Mouse (Mus musculus) kidney, postnatal 0 days (tissue): ENCODE measurements around the gene Ccnf. TPM values are rescaled to one million over a fixed set of nuclear protein-coding genes. Genes with fewer than 3 reads are reported as not detected.
A peak's percentile ranks its signal among the peaks of the same experiment; 100 is the strongest.

ENCODE experiments used
- ATAC-seq: fragments of 200-750 bp; cut with Nextera tagmentation; replicated peaks from 2 replicates; pipeline ENCODE4 v1.8.0; 2017; ENCODE audit warnings: low read depth, moderate number of reproducible peaks, moderate TSS enrichment, moderate library complexity; ENCODE audit not compliant: low FRiP score
- DNase-seq: peaks from one replicate; pipeline ENCODE4 v3.0.0-alpha.2; 2016; ENCODE audit warnings: low spot score
- H3K27ac ChIP-seq: fragments of 300-500 bp; sonication (generic); 2 replicates; pipeline ENCODE4 v1.5.1; 2014; ENCODE audit warnings: mild to moderate bottlenecking
- H3K27me3 ChIP-seq: fragments of 300-500 bp; sonication (generic); 2 replicates; pipeline ENCODE4 v1.6.1; 2014; ENCODE audit warnings: low read length, mixed read lengths; ENCODE audit not compliant: insufficient read depth
- H3K36me3 ChIP-seq: fragments of 300-500 bp; sonication (generic); 2 replicates; pipeline ENCODE4 v1.6.1; 2014; ENCODE audit warnings: low read length, mixed read lengths; ENCODE audit not compliant: insufficient read depth
- H3K4me1 ChIP-seq: fragments of 300-500 bp; sonication (generic); replicated peaks from 2 replicates; pipeline ENCODE4 v1.6.1; 2014; ENCODE audit warnings: antibody characterized with exemption, low read length, mixed read lengths; ENCODE audit not compliant: insufficient read depth
- H3K4me2 ChIP-seq: fragments of 300-500 bp; sonication (generic); 2 replicates; pipeline ENCODE4 v1.6.1; 2014; ENCODE audit warnings: mild to moderate bottlenecking, low read length, moderate library complexity, mixed read lengths
- H3K4me3 ChIP-seq: fragments of 300-500 bp; sonication (generic); replicated peaks from 2 replicates; pipeline ENCODE4 v1.5.1; 2014; ENCODE audit warnings: low read depth, low read length
- H3K9ac ChIP-seq: fragments of 300-500 bp; sonication (generic); 2 replicates; pipeline ENCODE4 v1.6.1; 2014; ENCODE audit warnings: low read depth, low read length
- H3K9me3 ChIP-seq: fragments of 300-500 bp; sonication (generic); replicated peaks from 2 replicates; pipeline ENCODE4 v1.6.1; 2016; ENCODE audit warnings: low read length, inconsistent platforms, mixed read lengths
- CTCF ChIP-seq: IDR thresholded peaks from 2 replicates; pipeline ENCODE4 v1.5.1; 2016; ENCODE audit warnings: antibody characterized with exemption, low read depth, mild to moderate bottlenecking, moderate library complexity
- WGBS: fragments of 180-500 bp; shearing (Covaris S2); extraction: QIAGEN DNeasy Blood & Tissue Kit; methylation state at CpG from one replicate; pipeline ENCODE4 v1.1.7; 2014; 5-methylcytosine and 5-hydroxymethylcytosine counted together
- polyA plus RNA-seq: library from polyadenylated mRNA; unstranded; fragments of >200 nt; fragmentation: Nextera tagmentation; extraction: Ambion mirVana; gene quantifications from 2 replicates; pipeline ENCODE4 v1.2.1, GENCODE M21; 2015

Gene Ccnf
- polyA plus RNA-seq, 1 experiment from 2014 or later = 18.3 TPM

DNA sequence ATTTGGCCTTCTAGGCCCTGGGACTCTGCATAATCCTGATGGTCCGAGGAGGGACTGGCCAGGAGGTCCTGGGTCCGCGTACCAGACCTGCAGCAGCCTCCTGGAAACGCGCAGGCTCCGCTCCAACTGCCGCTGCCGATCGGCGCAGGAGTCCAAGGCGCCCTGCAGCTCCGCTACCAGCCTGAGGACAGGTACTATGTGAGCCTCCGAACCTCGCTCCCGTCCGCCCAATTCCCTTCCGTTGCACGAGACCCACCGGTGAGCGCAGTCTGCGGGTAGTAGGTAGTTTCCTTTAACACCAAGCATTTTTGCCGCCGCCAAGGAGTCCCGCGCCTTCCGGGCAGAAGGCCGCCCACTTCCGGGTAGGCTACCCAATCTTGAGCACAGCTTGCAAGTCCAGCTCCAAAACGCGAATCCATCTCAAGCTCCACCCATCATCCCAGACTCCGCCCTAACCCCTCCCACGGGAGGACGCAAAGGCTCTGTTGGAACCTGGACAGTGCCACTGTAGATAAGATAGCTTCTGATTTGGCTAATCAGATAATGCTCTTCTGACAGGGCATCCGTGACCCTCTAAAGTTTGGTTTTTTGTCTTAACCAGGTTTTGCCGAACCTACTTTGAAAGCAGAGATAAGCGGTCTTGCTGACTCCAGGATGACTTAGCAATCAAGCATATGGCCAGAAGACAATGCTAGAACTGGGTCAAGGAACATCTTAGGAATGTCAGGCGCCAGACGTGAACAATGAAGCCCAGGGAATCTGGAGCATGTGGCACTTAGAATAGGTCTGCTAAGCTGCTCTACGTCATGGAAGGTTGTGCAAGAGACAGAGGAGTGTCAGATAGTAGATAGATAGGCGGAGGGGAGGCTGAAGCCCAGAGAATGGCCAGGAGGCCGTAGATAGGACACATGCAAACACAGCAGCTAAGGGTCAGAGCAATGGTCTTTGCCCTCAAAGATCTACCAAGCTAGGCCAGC, 30.6 kb downstream of the Ccnf start, which contains the start of gene Tedc2:
Gene Tedc2 (minus strand): TSS at position 417 of the 977 bp plus-strand sequence.
- Histone ChIP-seq H3K9me3 (no peaks in the 10 kb centered on the region), H3K27ac (no peak within 1 kb of the TSS), H3K4me2 (peak within 1 kb of the TSS; percentile 57), H3K4me3 (peak within 1 kb of the TSS; percentile 61), H3K27me3 (no peaks in the 10 kb centered on the region), H3K9ac (peak within 1 kb of the TSS; percentile 66), H3K36me3 (peaks cover 20% of the 10 kb centered on the region), H3K4me1 (0 out of 2 replicates have a peak, but pooled peaks cover 4% of the 10 kb centered on the region)
- ATAC-seq = peak; percentile 88
- no peak for TF ChIP-seq CTCF
- DNase-seq = peak; percentile 97
- WGBS = 5% methylated on average over 41 of the region's 41 CpGs

DNA sequence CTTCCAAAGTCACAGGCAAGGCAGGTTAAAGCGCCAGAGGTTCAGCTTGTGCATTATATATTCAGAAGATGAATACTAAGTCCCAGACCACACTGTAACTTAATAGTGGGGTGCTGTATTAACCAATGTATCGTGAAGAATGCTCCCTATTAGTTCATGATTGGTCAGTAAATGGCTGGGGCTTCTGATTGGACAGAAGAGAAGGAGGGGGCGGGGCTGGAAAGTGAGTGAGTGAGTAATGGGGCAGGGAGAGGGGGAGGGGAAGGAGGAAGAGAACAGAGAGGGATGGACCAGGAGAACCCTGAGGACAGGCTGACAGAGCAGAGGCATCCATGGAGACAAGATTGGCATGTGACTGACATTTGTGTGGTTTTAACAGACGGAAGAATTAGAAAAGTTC, 34.4 kb downstream of the Ccnf start:
- no peak for DNase-seq

DNA sequence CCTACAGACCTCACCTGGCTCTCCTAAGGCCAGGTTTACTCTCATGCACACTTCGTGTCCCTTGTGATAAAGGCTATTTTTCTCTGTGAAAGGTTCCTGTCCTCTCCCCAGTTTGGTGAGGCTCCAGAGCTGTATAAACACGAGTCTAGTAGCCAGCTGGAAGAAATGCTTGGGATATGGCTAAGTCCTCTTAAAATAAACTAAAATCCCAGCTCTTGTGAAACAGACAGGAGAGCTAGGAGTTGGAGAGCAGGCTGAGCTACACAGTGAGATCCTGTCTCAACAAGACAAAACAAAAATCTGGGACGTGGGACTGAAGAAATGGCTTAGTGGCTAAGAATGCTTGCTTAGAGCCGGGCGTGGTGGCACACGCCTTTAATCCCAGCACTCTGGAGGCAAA, 38.1 kb downstream of the Ccnf start:
- no peak for TF ChIP-seq CTCF
- Histone ChIP-seq H3K4me3 (no peak overlapping the region), H3K4me1 (peaks cover 18% of the 10 kb centered on the region), H3K4me2 (no peak overlapping the region), H3K9ac (no peak overlapping the region), H3K36me3 (0 out of 2 replicates have a peak, but pooled peaks cover 7% of the 10 kb centered on the region), H3K27ac (no peak overlapping the region), H3K9me3 (no peaks in the 10 kb centered on the region), H3K27me3 (0 out of 2 replicates have a peak, but pooled peaks cover 3% of the 10 kb centered on the region)
- DNase-seq = no peak
- WGBS = 79% methylated on average over 6 of the region's 6 CpGs
- ATAC-seq = no peak

More for the DNA sequence above, 34.4 kb downstream of the Ccnf start:
- no peak for ATAC-seq
- Histone ChIP-seq H3K36me3 (0 out of 2 replicates have a peak, but pooled peaks cover 7% of the 10 kb centered on the region), H3K4me1 (peaks cover 8% of the 10 kb centered on the region; the same call in 1 of the 2 replicates), H3K9ac (no peak overlapping the region), H3K4me3 (no peak overlapping the region), H3K27ac (no peak overlapping the region), H3K9me3 (no peaks in the 10 kb centered on the region), H3K4me2 (no peak overlapping the region), H3K27me3 (no peaks in the 10 kb centered on the region)
- 75% methylated on average over 4 of the region's 4 CpGs for WGBS
- TF ChIP-seq CTCF = no peak

DNA sequence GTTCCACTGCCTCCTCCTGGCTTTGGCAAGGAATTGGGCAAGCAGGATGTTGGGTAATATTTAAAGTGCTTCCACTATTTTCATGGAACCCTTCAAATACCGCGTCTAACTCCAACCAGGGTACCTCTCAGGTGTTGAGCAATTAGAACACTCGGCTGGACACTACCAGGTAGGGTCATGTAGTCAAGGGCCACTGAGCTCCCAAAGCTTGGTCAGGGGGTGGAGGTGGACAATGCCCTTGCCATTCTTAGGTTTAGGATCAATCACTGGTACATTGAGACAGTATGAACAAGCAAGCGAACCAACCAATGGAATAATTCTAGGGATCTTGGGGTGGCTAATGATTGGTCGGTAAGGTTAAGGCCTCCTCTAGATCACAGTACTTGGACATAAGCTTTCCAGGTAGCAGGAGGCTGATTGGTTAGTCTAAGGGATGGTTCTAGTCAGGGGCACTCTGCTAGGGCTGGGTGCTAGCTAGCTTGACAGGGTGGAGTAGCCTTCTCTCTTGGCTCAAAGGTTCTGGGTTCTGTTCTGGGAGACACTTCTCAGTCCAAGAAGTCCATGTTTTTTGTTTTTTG, 38.8 kb downstream of the Ccnf start:
- DNase-seq (no peak), ATAC-seq (no peak)
- peaks cover 23% of the 10 kb centered on the region for H3K4me1 ChIP-seq
- H3K4me3 ChIP-seq = peak overlapping the region; percentile 30; the same call in 1 of the 2 replicates
- H3K36me3 ChIP-seq = 0 out of 2 replicates have a peak, but pooled peaks cover 7% of the 10 kb centered on the region
- H3K27ac ChIP-seq = no peak overlapping the region
- H3K4me2 ChIP-seq = peak overlapping the region; percentile 79
- H3K9ac ChIP-seq = no peak overlapping the region
- TF ChIP-seq CTCF = peak; percentile 42
- 0 out of 2 replicates have a peak, but pooled peaks cover 3% of the 10 kb centered on the region for H3K27me3 ChIP-seq
- no peaks in the 10 kb centered on the region for H3K9me3 ChIP-seq
- 36% methylated on average over 5 of the region's 5 CpGs for WGBS

DNA sequence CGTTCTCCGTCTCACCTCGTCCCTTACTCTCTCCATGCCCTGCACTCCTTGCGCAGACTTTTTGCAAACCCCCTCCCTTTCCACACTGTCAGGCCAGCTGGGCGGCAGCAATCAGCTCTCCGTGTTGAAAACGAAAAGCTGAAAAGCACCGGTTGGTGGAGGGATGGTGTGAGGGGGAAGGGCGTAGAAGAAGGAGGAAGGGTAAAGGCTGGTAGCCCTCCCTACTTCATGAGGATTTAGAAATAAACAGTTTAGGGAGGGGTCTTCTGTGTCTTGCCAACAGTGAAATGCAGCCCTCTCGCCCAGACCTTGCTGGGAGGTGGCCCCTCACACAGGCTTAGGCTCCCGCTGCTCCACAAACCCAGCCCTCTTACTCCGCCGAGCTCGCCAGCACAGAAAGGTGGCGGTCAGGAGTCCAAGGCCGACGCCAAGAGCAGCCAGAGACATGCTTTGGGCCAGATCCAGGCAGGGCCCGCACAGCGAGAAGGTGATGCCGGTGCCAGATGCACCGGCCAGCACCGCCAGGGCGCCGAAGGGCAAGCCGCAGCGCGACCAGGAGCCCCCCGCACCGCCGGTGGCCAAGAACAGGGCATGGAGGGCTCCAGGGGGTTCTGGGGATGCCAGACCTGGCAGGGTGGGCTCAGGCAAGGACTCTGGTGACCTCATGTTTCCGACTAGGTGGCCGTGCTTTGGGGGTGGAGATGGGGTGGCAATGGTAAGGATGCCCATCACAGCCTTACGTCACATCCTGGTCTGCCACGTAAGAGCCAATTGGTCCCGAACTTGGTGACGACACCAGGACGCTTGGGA, 39.4 kb downstream of the Ccnf start:
- peaks cover 23% of the 10 kb centered on the region for H3K4me1 ChIP-seq
- ATAC-seq (peak; percentile 29; the same call in 1 of the 2 replicates), DNase-seq (peak; percentile 72)
- peak overlapping the region; percentile 30 for H3K4me3 ChIP-seq
- H3K9ac ChIP-seq = peak overlapping the region; percentile 58
- no peak overlapping the region for H3K27ac ChIP-seq
- WGBS = 4% methylated on average over 37 of the region's 37 CpGs
- H3K4me2 ChIP-seq = peak overlapping the region; percentile 79
- H3K36me3 ChIP-seq = 0 out of 2 replicates have a peak, but pooled peaks cover 7% of the 10 kb centered on the region
- no peaks in the 10 kb centered on the region for H3K9me3 ChIP-seq
- no peak for TF ChIP-seq CTCF
- H3K27me3 ChIP-seq = peaks cover 3% of the 10 kb centered on the region; the same call in 1 of the 2 replicates
